Mouse (Mus musculus) brown adipose tissue, adult 24 weeks (tissue): Measurements from ENCODE around the gene Scn9a. TPM values are rescaled to one million over a fixed set of nuclear protein-coding genes. Genes with fewer than 3 reads are reported as not detected.

Source experiments
- H3K27ac ChIP-seq: fragments of 200-500 bp; replicated peaks from 2 replicates; pipeline ENCODE4 v1.5.1; 2012; ENCODE audit warnings: low read depth, mild to moderate bottlenecking, low read length
- H3K4me1 ChIP-seq: fragments of 200-500 bp; 2 replicates; pipeline ENCODE4 v1.6.1; 2012; ENCODE audit warnings: low read length, mixed read lengths; ENCODE audit not compliant: control insufficient read depth, insufficient read depth, insufficient read length
- H3K4me3 ChIP-seq: fragments of 200-500 bp; 2 replicates; pipeline ENCODE4 v1.5.1; 2012; ENCODE audit warnings: low read depth, mild to moderate bottlenecking, low read length, moderate library complexity; ENCODE audit not compliant: insufficient read depth
- polyA plus RNA-seq: library from polyadenylated mRNA; stranded (reverse); fragments of >200 nt; gene quantifications from 2 replicates; pipeline ENCODE4 v1.2.4, GENCODE M21; 2012; ENCODE audit not compliant: missing spikeins, insufficient read depth, insufficient read length

Scn9a gene
- polyA plus RNA-seq, 1 experiment = not detected

DNA sequence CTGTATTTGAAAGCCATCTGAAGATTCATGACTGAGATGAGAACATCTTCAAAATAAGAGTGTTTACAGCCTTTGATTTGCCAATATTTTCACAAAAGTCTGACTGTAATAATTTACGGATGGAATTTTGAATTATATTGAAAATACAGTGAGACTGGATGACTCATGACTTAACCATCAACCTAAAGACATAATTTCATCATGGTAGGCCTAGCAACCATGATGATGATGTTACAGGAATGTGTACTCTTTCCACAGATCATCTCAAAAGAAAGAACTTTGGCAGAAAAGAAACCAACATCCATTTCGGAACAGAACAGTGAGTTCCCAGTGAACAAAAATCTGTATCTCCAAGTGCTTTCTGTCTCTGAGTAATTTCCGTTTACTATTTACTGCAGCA lies 132.6 kb downstream of the Scn9a start:
- H3K4me1 ChIP-seq = no peaks in the 10 kb centered on the region
- no peak overlapping the region for H3K27ac ChIP-seq
- no peak overlapping the region for H3K4me3 ChIP-seq

DNA sequence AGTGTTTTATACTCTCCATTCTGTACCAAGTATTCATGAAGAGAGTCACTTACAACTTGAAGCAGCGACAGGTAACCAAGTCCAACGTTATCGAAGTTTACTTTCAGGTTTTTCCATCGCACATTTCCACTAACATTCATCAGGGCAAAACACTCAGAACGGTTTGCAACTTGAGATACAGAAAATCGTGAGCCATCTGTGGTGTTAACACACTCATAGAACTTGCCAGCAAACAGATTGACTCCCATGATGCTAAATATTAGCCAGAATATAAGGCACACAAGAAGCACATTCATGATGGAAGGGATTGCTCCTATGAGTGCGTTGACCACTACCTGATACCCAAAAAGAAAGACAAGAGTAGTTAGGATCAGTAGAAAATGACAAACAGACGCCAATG lies 140.2 kb downstream of the Scn9a start:
- Histone ChIP-seq H3K4me3 (no peak overlapping the region), H3K4me1 (no peaks in the 10 kb centered on the region), H3K27ac (no peak overlapping the region)

DNA sequence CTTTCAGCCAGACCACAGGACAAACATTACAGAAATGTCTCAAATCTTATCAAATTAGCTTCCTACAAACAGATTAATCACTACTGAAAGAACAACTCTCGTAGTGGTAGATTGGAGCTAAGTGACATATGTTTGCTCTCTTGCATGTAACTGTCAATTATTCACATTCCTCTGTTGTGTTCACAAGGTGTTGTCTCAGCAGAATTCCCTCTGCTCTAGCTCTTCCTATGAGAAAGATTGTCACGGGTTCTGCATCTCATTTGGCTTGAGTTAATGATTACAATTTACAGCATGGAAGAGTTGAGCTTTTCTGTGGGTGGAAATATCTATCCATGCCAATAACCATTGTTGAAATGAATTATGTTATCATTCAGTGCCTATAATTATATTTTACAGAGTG lies 156.4 kb downstream of the Scn9a start:
- H3K4me3 ChIP-seq = no peak overlapping the region

DNA sequence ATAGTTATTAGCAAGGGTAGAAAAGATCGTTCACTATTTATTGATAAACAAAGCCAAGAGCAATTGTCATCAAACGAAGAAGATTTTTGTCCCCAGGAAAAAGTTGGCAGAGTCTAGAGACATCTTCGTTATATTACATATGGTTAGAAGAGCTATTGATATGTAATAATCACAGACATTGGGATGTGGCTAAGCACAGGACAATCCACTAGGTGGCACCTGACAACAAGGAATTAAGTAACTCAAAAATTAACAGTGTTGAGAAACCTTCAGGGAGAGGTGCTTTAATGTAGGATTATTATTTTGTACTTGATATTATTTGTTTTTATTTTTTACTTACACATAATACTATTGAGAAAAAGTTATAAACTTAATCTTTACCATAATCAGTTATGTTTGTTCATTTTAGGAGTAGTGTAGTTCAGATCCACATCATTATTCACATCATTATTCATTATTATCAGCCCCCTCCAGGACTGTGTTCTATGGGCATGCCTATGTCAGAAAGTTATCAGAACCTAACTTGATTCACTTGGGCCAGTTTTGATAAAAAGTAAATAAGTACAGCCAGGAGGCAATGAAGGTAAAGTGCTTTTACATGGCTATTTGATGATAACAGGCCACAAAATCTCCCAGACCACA lies 161.5 kb downstream of the Scn9a start:
- no peaks in the 10 kb centered on the region for H3K4me1 ChIP-seq
- no peak overlapping the region for H3K27ac ChIP-seq
- H3K4me3 ChIP-seq = no peak overlapping the region

More for the DNA sequence above, 156.4 kb downstream of the Scn9a start:
- Histone ChIP-seq H3K4me1 (no peaks in the 10 kb centered on the region), H3K27ac (no peak overlapping the region)

DNA sequence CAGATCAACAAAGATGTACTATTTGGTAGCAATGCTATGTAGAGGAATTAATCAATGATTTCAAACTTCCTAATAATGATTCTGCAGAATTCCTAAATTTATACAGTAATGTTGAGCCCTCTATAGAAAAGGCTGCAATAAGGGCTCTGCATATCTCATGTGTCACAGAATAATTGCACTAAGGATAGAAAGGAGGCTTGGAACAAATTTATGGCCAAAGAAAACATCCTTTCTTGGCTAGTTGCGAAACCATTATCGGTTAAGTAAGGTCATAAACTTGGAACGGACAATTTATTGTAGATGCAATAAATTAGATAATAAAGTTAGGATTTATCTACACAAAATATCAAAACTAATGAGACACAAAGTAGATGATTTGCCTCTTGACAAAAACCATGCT lies 169.3 kb downstream of the Scn9a start:
- Histone ChIP-seq H3K4me3 (no peak overlapping the region), H3K4me1 (no peaks in the 10 kb centered on the region), H3K27ac (no peak overlapping the region)

DNA sequence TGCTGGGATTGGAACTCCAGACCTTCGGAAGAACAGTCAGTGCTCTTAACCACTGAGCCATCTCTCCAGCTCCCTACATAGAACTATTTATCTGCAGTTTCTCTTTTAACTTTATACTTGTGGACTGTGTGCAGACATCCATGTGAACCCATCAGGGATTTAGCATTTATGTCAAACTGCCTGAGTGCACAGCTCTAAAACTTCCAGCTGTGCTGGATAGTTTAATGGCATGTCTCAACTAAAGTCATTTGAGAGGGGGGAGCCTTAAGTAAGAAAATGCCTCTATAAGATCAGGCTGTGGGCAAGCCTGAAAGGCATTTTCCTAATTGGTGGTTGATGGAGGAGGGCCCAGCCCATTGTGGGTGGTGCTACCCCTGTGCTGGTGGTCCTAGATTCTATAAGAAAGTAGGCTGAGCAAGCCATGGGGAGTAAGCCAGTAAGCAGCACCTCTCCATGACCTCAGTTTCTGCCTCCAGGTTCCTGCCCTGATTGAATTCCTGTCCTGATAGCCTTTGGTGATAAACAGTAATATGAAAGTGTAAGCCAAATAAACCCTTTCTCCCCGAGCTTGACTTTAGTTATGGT lies 169.8 kb downstream of the Scn9a start:
- no peak overlapping the region for H3K27ac ChIP-seq

DNA sequence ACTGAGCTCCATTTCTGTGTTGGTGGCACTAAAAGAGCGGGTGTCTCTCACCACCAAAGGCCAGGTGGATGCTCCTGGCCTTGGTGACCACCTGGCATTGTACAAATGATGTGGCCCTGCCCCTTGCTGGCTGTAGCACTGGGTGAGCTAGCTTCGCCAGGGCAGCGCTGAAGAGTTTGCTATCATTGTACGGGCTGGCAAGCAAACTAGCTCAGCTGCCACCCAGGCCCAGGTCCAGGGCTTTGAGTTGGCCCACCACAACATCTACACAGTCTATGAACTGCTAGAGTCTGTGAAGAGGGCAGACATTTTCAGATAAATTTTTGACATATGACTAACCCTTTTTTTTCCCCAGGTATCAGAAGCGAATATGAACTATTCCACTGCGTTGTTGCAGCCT lies 170.8 kb downstream of the Scn9a start:
- H3K4me3 ChIP-seq = no peak overlapping the region
- H3K27ac ChIP-seq = no peak overlapping the region
- H3K4me1 ChIP-seq = no peaks in the 10 kb centered on the region

More for the DNA sequence above, 169.8 kb downstream of the Scn9a start:
- no peak overlapping the region for H3K4me3 ChIP-seq
- no peaks in the 10 kb centered on the region for H3K4me1 ChIP-seq

DNA sequence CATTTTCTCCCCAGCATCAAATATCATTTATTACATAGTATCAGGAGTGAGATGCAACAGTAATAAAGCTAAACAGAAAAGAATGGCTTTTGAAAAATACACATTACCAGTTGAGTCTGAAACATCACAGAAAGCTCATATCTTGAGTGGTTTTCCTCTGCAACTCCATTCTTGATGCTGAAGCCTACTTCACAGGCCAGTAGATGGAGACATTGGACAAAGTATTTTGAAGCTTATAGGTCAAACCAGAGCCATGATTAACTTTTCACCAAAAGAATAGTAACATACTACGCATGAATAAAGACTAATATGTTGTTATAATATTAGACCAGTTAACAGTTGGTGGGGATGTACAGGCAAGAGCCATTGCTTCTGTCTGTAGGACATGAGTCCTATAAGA lies 172.3 kb downstream of the Scn9a start:
- no peaks in the 10 kb centered on the region for H3K4me1 ChIP-seq
- H3K27ac ChIP-seq = no peak overlapping the region
- no peak overlapping the region for H3K4me3 ChIP-seq

DNA sequence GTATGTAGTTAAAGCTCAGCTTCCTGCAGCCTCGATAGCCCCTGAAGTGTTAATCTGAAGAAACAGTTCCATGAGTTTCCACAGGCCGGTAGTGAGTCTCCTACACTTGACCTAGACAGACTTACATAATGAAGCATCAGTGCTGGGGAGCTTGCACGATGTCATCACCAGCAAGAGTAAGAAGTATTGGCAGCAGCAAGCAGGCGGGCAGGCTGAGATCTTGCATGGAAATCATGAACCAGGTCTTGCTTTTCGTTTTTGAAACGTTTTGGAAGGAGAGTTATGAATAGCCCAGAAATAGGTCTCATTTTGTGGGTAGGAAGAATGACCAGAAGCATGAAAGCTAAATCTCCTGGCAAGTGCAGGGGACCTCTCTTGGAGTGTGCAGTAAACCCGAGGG lies 194.1 kb downstream of the Scn9a start, which contains the start of gene Scn1a:
Scn1a (minus strand) TSS at position 130 of the 400 bp plus-strand sequence.
- no peak within 1 kb of the TSS for H3K27ac ChIP-seq
- H3K4me1 ChIP-seq = no peaks in the 10 kb centered on the region
- H3K4me3 ChIP-seq = no peak within 1 kb of the TSS

DNA sequence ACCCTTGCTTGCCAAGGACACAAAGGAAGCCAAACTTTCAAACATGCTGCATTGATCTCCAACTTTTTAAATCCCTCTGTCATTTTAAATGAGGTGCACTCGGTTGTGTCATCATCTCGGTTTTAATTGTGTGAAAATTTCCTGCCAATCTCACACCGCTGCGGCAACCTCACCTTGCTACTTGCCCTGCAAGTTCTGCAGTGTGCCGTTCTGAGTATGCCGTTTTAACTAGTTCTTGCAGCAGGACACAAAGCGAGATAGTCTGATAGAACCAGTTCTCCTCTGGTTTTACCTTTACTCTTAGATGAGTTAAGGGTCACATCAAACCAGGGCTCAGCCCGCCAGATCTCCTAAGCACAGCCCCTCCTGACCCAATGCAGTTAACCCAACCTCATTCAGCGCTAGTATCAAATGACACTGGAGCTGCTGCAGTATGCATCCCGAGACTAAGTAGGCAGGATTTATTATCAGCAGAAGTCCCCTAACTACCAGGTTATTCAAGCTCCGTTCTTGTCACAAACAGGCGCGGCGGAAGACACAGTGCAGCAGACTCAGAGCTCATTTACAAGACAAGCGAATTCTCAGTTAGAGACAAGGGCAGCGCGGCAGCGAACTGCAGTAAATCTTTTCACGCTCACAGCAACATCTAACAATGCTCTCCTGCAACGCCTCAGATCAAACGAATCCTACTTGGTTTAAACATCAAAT lies 194.8 kb downstream of the Scn9a start:
- no peaks in the 10 kb centered on the region for H3K4me1 ChIP-seq
- H3K4me3 ChIP-seq = no peak overlapping the region
- H3K27ac ChIP-seq = no peak overlapping the region

DNA sequence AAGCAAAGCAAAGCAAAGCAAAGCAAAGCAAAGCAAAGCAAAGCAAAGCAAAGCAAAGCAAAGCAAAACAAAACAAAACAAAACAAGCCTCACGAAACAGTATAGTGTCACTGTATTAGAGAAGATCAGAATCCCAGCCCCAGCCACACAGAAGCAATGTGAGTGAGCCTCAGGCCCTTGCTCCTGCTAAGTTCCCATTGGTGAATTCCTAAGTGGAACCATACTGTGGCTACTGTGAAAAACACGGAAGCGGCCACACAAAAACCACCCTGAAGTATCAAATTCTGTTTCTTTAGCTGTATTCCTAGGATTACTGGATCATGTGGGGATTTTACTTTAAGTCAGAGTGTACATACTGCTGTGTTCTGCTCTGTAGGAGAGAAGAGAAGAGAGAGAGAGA lies 198.5 kb downstream of the Scn9a start:
- Histone ChIP-seq H3K4me3 (no peak overlapping the region), H3K27ac (no peak overlapping the region), H3K4me1 (no peaks in the 10 kb centered on the region)

Other genes with a start within 250 kb of the Scn9a start
- gene Scn1a, start 194.1 kb downstream of the Scn9a start, polyA plus RNA-seq = not detected in 2 replicates
- 11.6 and 14.7 TPM in 2 replicates for gene Scn7a, start 150.0 kb upstream of the Scn9a start, polyA plus RNA-seq